Mouse (Mus musculus) neural tube, embryonic 10.5 days (tissue): ENCODE results near the gene Gm8251.
A peak's percentile ranks its signal among the peaks of the same experiment; 100 is the strongest.
"Not testable (repeated sequence)": the region's sequence is repeated elsewhere in the genome, so short reads cannot be mapped to it uniquely, and the experiment has no call there.

Experiments used
- DNase-seq: peaks from one replicate; pipeline ENCODE4 v3.0.0-alpha.2; 2017; ENCODE audit warnings: low spot score; ENCODE audit errors: extremely low spot score

Gene Gm8251

DNA sequence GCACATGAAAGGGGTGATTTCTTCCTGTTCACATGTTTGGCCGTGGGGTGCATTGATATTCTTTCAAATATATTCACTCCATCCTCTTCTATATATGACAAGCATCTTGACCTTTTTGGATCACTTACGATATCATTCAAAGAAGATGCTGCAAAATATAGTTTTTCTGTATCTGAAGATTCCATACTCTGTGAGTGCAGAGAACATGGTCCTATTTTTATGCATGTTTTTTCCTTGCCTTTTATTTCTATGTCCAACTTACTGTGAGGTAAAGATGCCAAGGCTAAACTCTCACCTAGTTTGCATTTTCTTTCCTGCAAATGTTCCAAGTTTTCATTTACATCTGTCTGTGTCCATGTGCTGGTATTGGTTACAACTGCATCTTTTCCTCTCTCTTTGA lies at the start of gene Gm8251:
Gene Gm8251, minus strand, starts transcription at position 101 of the 400 bp plus-strand sequence.
- DNase-seq: no peak

- DNase-seq: peak; percentile 30
Observed at GRCm38 (mm10) chr1:44102939-44103338, 41.2 kb upstream of the Gm8251 start.

DNA sequence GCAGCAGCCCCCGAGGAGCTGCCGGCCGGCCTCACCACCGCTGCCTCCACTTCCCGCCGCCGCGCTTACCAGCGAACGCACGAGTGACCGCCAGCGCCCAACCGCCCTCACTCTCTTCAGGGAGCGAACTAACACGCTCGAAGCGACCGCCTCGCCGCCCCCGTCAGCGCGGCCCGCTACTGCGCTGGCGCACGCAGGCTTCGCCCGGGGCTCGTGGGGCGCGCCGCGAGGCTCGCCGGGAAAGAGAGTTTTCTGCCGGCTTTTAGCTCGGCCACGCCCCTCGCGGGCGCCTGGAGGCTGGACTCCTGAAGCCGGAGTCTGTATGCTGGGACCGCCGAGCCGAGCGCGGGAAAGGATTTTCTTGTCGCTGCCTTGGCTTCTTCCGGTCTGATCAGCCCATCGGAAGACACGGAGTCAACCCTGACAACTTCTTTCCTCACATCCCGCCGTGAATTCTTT lies 40.6 kb upstream of the Gm8251 start, which contains the start of gene Tex30:
Gene Tex30, minus strand, starts transcription at position 183 of the 459 bp plus-strand sequence.
- peak; percentile 94 for DNase-seq

DNA sequence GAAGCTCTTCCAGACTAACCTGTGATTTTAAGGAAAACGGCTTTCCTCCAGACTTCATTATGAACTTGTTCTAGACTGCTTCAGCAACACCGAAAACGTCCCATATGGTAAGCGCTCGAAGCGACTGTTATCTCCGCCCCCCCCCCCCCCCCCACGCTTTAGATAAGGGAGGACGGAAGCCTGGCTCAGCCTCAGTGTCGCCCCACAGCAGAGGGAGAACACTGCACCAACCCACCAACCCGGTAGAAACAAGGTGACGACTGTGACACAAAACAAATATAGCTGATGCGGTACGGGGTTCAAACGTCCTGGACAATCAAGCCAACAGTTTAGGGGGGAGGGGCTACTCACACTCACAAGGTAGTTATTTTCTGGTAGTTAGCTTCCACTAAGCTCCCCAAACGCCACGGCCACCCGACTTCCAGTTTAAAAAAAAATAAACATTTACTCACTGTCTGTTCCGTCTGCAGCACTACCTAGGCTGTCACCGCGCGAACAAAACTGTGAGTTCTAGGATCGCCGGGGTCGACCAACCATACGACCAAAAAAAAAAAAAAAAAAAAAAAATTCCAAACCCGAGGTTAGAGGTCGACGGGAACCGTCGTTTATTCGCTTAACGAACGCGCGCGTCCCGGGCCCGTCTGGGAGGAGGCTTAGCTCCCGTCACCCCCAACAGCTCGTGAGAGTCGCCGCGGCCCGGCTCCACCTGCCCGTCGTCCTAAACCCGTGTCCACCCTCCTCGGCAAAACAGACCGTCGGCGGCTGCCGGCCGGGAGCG lies 39.9 kb upstream of the Gm8251 start:
- DNase-seq: peak; percentile 56

- no peak for DNase-seq
Observed at GRCm38 (mm10) chr1:44064625-44065024, 2.9 kb upstream of the Gm8251 start.

DNA sequence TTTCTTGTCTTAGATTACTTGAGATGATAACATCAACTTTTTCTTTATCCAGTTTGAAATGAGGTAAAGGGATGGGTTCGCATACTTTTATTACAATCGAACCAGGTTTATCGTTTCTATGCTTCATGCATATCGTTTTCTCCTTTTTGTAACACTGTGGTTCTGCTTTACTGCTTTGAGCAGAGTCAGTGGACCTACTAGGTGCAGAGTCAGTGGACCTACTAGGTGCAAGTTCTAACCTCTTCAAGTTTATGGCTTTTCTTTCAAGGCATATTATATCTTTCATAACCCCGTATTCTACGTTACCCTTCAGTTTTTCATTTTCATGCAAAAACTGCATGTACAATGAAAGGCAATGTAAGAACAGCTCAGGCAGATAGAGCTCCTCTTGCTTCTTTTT lies 1.7 kb upstream of the Gm8251 start:
- DNase-seq: no peak

GRCm38 (mm10) chr1:44057805-44058204 lies 3.9 kb downstream of the Gm8251 start:
- no peak for DNase-seq

- DNase-seq: no peak
Observed at GRCm38 (mm10) chr1:44046556-44046955, 15.2 kb downstream of the Gm8251 start.

- not testable (repeated sequence) for DNase-seq
Observed at GRCm38 (mm10) chr1:44045689-44046088, 16.0 kb downstream of the Gm8251 start.

GRCm38 (mm10) chr1:44042555-44042915 lies 19.2 kb downstream of the Gm8251 start:
- no peak for DNase-seq

GRCm38 (mm10) chr1:44041797-44042554 lies 19.8 kb downstream of the Gm8251 start:
- DNase-seq: peak; percentile 64

GRCm38 (mm10) chr1:44032948-44033347 lies 28.8 kb downstream of the Gm8251 start:
- DNase-seq: no peak

DNA sequence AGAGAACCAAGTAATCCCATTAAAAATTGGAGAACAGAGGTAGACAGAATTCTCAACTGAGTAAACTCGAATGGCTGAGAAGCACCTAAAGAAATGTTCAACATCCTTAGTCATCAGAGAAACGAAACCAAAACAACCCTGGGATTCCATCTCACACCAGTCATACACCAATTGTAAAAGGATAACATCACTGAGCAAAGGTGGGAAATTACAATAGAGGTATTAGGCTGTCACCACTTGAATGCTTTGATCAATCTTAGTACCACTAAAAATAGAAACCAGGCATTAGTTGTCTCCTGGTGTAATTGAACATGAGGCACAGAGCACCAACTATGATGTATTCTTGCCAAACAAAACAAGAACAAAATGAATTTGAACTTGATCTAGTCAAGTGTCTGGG lies 29.5 kb downstream of the Gm8251 start:
- no peak for DNase-seq

- no peak for DNase-seq
Observed at GRCm38 (mm10) chr1:44027651-44028050, 34.1 kb downstream of the Gm8251 start.

DNA sequence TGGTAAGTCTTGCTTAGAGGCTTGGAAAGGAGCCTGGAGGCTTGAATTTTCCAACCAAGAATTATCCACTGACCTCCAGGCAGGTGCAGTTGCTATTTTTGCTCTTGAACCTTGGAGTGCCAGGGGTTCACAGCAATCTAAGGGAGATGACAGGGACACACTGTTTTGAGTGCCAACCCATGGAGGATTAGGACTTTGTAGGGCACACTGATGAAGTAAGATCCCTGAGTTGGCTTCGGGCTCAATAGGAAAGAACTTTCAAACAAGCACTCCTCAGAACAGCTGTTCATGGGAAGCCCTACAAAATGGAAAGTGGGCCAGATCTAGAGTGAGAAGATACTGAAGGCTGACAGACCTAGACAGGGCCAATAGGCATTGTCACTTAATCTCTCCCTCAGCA lies 39.1 kb downstream of the Gm8251 start:
- no peak for DNase-seq

DNA sequence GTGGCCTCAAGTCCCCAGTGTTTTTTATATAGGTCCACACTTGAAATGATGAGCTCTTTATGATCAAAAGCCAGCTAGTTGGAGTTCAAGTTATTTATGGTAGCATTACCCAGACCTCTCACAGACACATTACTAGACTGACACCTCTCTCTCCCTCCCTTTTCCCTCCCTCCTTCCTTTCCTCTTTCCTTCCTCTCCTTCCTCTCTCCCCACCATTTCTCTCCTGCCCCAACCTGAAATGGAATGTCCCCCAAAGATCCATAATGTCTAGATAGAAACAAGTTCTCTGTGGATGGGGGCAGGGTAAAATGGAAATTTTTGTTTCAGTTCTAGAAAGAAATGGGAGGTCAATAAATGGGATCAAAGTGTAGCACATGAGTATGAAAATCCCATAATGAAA lies 41.8 kb downstream of the Gm8251 start, which contains the start of gene Mettl21c:
Gene Mettl21c, minus strand, starts transcription at position 101 of the 400 bp plus-strand sequence.
- no peak for DNase-seq

GRCm38 (mm10) chr1:44015556-44015955 lies 46.2 kb downstream of the Gm8251 start:
- DNase-seq: no peak
